ENCODE assay signal across 7 mouse cellular contexts in genomic region chr7:19770375-19770754, GRCm38 (mm10). TPM values are rescaled to one million over a fixed set of nuclear protein-coding genes. Genes with fewer than 3 reads are reported as not detected.
DNase-seq lines count a peak whose midpoint lies in the region; ATAC-seq and TF ChIP-seq lines count a peak whose summit lies in the region.

No protein-coding gene starts in this region.

- H3K9me3 ChIP-seq in hindbrain, embryonic 13.5 days, result no peaks in the 10 kb centered on the region
- H3K9me3 ChIP-seq in midbrain, embryonic 10.5 days (replicated peaks), result no peaks in the 10 kb centered on the region

- peak overlapping the region; percentile 40 for H3K4me3 ChIP-seq in hindbrain, embryonic 13.5 days
- H3K4me3 ChIP-seq in midbrain, embryonic 10.5 days, result peak overlapping the region; percentile 62
- H3K4me3 ChIP-seq in spleen, adult 2 months (ENCODE audit: extremely low read depth, insufficient read depth, insufficient read length), result peak overlapping the region; percentile 42; the same call in 1 of the 2 replicates

- peak; percentile 45 for DNase-seq in MN1 (ENCODE audit: low spot score)
- DNase-seq in brain, adult 2 months (ENCODE audit: low read depth, low spot score), result peak; percentile 36
- DNase-seq in gastrocnemius, adult 18-20 months (ENCODE audit: low spot score), result peak; percentile 63
- DNase-seq in left cerebral cortex, postnatal 36 days (ENCODE audit: low spot score in 2 of 2), result peak; percentile 42 to 46
- peak; percentile 85 for DNase-seq in midbrain, embryonic 10.5 days (ENCODE audit: low spot score)
- DNase-seq in spleen, adult 2 months (ENCODE audit: low read depth in 1 of 2, low spot score in 2 of 2), result peak in 1 of 2 experiments; percentile 41

- TF ChIP-seq POLR2A in spleen, adult 2 months (IDR thresholded peaks at IDR 0.05; ENCODE audit: low read depth, low read length), result no peak

- peak overlapping the region; percentile 63 for H3K4me2 ChIP-seq in hindbrain, embryonic 13.5 days

- TF ChIP-seq CTCF in spleen, adult 2 months (IDR thresholded peaks at IDR 0.05; ENCODE audit: extremely low read depth, insufficient read depth, insufficient read length, insufficient replicate concordance), result no peak

- intact Hi-C loops in left cerebral cortex, postnatal 36 days (cut with DNase I), result no loop called here

- peak overlapping the region; percentile 73 for H3K9ac ChIP-seq in hindbrain, embryonic 13.5 days

- H3K4me1 ChIP-seq in hindbrain, embryonic 13.5 days (replicated peaks), result peaks cover 19% of the 10 kb centered on the region
- peaks cover 30% of the 10 kb centered on the region for H3K4me1 ChIP-seq in midbrain, embryonic 10.5 days
- H3K4me1 ChIP-seq in spleen, adult 2 months (ENCODE audit: control insufficient read depth, insufficient read depth, insufficient read length), result peaks cover 8% of the 10 kb centered on the region

- peaks cover 42% of the 10 kb centered on the region for H3K27me3 ChIP-seq in hindbrain, embryonic 13.5 days
- H3K27me3 ChIP-seq in midbrain, embryonic 10.5 days (ENCODE audit: low read depth, poor library complexity, severe bottlenecking), result peaks cover 43% of the 10 kb centered on the region
- peaks cover 15% of the 10 kb centered on the region for H3K27me3 ChIP-seq in spleen, adult 2 months (ENCODE audit: control insufficient read depth, insufficient read depth, low read length)

- no peaks in the 10 kb centered on the region for H3K36me3 ChIP-seq in hindbrain, embryonic 13.5 days
- H3K36me3 ChIP-seq in midbrain, embryonic 10.5 days, result no peaks in the 10 kb centered on the region
- H3K36me3 ChIP-seq in spleen, adult 2 months (ENCODE audit: control insufficient read depth, insufficient read depth, low read length), result no peaks in the 10 kb centered on the region

- 0% methylated on average over 28 of the region's 28 CpGs for WGBS in hindbrain, embryonic 13.5 days
- WGBS in midbrain, embryonic 10.5 days, result under 1% methylated on average over 28 of the region's 28 CpGs
- 2% methylated on average over 28 of the region's 28 CpGs for WGBS in spleen, adult 2 months

- H3K27ac ChIP-seq in hindbrain, embryonic 13.5 days, result no peak overlapping the region
- peak overlapping the region; percentile 78 for H3K27ac ChIP-seq in midbrain, embryonic 10.5 days (replicated peaks)
- H3K27ac ChIP-seq in spleen, adult 2 months (ENCODE audit: insufficient read depth, low read length), result no peak overlapping the region

- peak; percentile 77 for ATAC-seq in hindbrain, embryonic 13.5 days (ENCODE audit: low FRiP score)

RNA-seq across cellular contexts. Expression of gene Bcam, which starts 0.5 kb away (rescaled TPM):
- 10 to 100 TPM; 17.4 to 28.5 TPM for total RNA-seq in gastrocnemius, adult 18-20 months (2021)
- polyA plus RNA-seq in hindbrain, embryonic 13.5 days (2015; fragmentation: Nextera tagmentation; extraction: Ambion mirVana), result 8.1 and 10.7 TPM in 2 replicates
- total RNA-seq in left cerebral cortex, postnatal 36 days (2021), result 10 to 100 TPM; 12.2 to 13.1 TPM
- 25.3 and 32.2 TPM in 2 replicates for polyA plus RNA-seq in midbrain, embryonic 10.5 days (2016; fragmentation: Nextera tagmentation; extraction: Ambion mirVana)
- polyA plus RNA-seq in spleen, adult 2 months (2012; rRNA removed), result 30.1 and 39.8 TPM in 2 replicates

RNA-seq across cellular contexts. Expression of gene Nectin2, which starts 20.1 kb away (rescaled TPM):
- total RNA-seq in gastrocnemius, adult 18-20 months (2021), result 1 to 10 TPM in 1 of 2 experiments, under 1 TPM in 1; 0.64 to 2.0 TPM
- 49.1 and 49.8 TPM in 2 replicates for polyA plus RNA-seq in hindbrain, embryonic 13.5 days (2015; fragmentation: Nextera tagmentation; extraction: Ambion mirVana)
- 1 to 10 TPM; 7.2 to 9.3 TPM for total RNA-seq in left cerebral cortex, postnatal 36 days (2021)
- polyA plus RNA-seq in midbrain, embryonic 10.5 days (2016; fragmentation: Nextera tagmentation; extraction: Ambion mirVana), result 76.4 and 88.7 TPM in 2 replicates
- polyA plus RNA-seq in spleen, adult 2 months (2012; rRNA removed), result 23.3 and 24.4 TPM in 2 replicates

RNA-seq across cellular contexts. Expression of gene Cblc, which starts 26.2 kb away (rescaled TPM):
- total RNA-seq in gastrocnemius, adult 18-20 months (2021), result not detected
- not detected in 2 replicates for polyA plus RNA-seq in hindbrain, embryonic 13.5 days (2015; fragmentation: Nextera tagmentation; extraction: Ambion mirVana)
- total RNA-seq in left cerebral cortex, postnatal 36 days (2021), result not detected
- polyA plus RNA-seq in midbrain, embryonic 10.5 days (2016; fragmentation: Nextera tagmentation; extraction: Ambion mirVana), result 0.62 and 0.70 TPM in 2 replicates
- 1.4 TPM in 2 replicates for polyA plus RNA-seq in spleen, adult 2 months (2012; rRNA removed)

RNA-seq across cellular contexts. Expression of gene Bcl3, which starts 52.2 kb away (rescaled TPM):
- 1 to 10 TPM; 1.0 to 2.0 TPM for total RNA-seq in gastrocnemius, adult 18-20 months (2021)
- polyA plus RNA-seq in hindbrain, embryonic 13.5 days (2015; fragmentation: Nextera tagmentation; extraction: Ambion mirVana), result 0.60 and 1.5 TPM in 2 replicates
- total RNA-seq in left cerebral cortex, postnatal 36 days (2021), result under 1 TPM; 0.27 to 0.32 TPM
- 1.1 and 1.8 TPM in 2 replicates for polyA plus RNA-seq in midbrain, embryonic 10.5 days (2016; fragmentation: Nextera tagmentation; extraction: Ambion mirVana)
- 102 and 149 TPM in 2 replicates for polyA plus RNA-seq in spleen, adult 2 months (2012; rRNA removed)

RNA-seq across cellular contexts. Expression of gene Tomm40, which starts 55.1 kb away (rescaled TPM):
- total RNA-seq in gastrocnemius, adult 18-20 months (2021), result 10 to 100 TPM; 40.8 to 44.0 TPM
- 119 and 124 TPM in 2 replicates for polyA plus RNA-seq in hindbrain, embryonic 13.5 days (2015; fragmentation: Nextera tagmentation; extraction: Ambion mirVana)
- 100 to 1,000 TPM; 113 to 125 TPM for total RNA-seq in left cerebral cortex, postnatal 36 days (2021)
- polyA plus RNA-seq in midbrain, embryonic 10.5 days (2016; fragmentation: Nextera tagmentation; extraction: Ambion mirVana), result 189 and 210 TPM in 2 replicates
- polyA plus RNA-seq in spleen, adult 2 months (2012; rRNA removed), result 51.1 and 66.8 TPM in 2 replicates
